22 mouse cellular contexts compared by ENCODE assay signal in genomic region chr4:150155731-150156130, GRCm38 (mm10). TPM values are rescaled to one million over a fixed set of nuclear protein-coding genes. Genes with fewer than 3 reads are reported as not detected.
"Had no signal": no experiment of that assay in that cellular context is flagged by ENCODE, and none has a peak within 500 bp of the region (broad histone marks: within the 10 kb centered on the region; RNA-seq: fewer than 3 reads in every experiment).

No protein-coding gene starts in this region.

- H3K9me3 ChIP-seq: limb, embryonic 13.5 days; midbrain, embryonic 13.5 days; neural tube, embryonic 15.5 days had no signal

- ATAC-seq: midbrain, embryonic 13.5 days had no signal

- DNase-seq: kidney, adult 11 months; kidney, adult 9 months; kidney, postnatal 36 days; left cerebral cortex, postnatal 4 days; lung, adult 18-20 months; right cerebral cortex, adult 18-20 months; right cerebral cortex, postnatal 25 days; thymus, adult 2 months; thymus, postnatal 4 days had no signal

- H3K36me3 ChIP-seq: limb, embryonic 13.5 days; midbrain, embryonic 13.5 days; neural tube, embryonic 15.5 days had no signal

- H3K4me1 ChIP-seq: limb, embryonic 13.5 days; midbrain, embryonic 13.5 days; neural tube, embryonic 15.5 days had no signal

- H3K4me3 ChIP-seq: layer of hippocampus, adult 2 months; limb, embryonic 13.5 days; midbrain, embryonic 13.5 days; myocyte; neural tube, embryonic 15.5 days had no signal

- H3K27me3 ChIP-seq: limb, embryonic 13.5 days; midbrain, embryonic 13.5 days; neural tube, embryonic 15.5 days had no signal

RNA-seq across cellular contexts. Expression of gene Slc2a7, which starts 7.0 kb away (rescaled TPM):
- total RNA-seq: layer of hippocampus, adult 2 months; layer of hippocampus, postnatal 10 days; left cerebral cortex, postnatal 10 days; left cerebral cortex, postnatal 4 days; liver, adult 2 months; megakaryocyte-erythroid progenitor cell, adult 5-6 weeks had no signal
- polyA plus RNA-seq: kidney, postnatal 0 days; limb, embryonic 13.5 days; liver, adult 2 months; lung, embryonic 16.5 days; midbrain, embryonic 13.5 days; myocyte; neural tube, embryonic 11.5 days; neural tube, embryonic 15.5 days; stomach, embryonic 14.5 days had no signal

RNA-seq across cellular contexts. Expression of gene Slc2a5, which starts 36.6 kb away (rescaled TPM):
- total RNA-seq: megakaryocyte-erythroid progenitor cell, adult 5-6 weeks had no signal

RNA-seq across cellular contexts. Expression of gene Car6, which starts 45.4 kb away (rescaled TPM):
- total RNA-seq: layer of hippocampus, adult 2 months; layer of hippocampus, postnatal 10 days; left cerebral cortex, postnatal 10 days; left cerebral cortex, postnatal 4 days; liver, adult 2 months; megakaryocyte-erythroid progenitor cell, adult 5-6 weeks had no signal
- polyA plus RNA-seq: kidney, postnatal 0 days; liver, adult 2 months; lung, embryonic 16.5 days; midbrain, embryonic 13.5 days; neural tube, embryonic 11.5 days; neural tube, embryonic 15.5 days; stomach, embryonic 14.5 days had no signal
